25 mouse cellular contexts compared by ENCODE assay signal in the genomic region with DNA sequence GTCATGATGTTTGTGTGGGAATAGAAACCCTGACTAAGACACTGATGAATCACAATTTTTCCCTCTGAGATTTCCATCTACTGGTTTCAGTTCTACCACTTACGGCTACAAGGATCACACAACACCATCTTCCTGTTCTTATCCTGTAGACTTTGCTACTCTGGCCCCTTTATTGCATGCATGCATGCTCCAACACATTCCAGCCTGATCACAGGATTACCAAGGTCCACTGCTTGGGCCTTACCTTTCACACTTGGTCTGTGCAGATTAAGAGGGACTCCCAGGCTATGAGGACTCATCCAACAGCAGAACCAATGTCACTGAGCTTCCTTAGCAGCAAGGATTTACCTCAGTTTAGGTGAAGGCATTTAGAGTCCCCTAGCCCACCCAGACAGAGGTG. TPM values are rescaled to one million over a fixed set of nuclear protein-coding genes. Genes with fewer than 3 reads are reported as not detected.
DNase-seq lines count a peak whose midpoint lies in the region; ATAC-seq and TF ChIP-seq lines count a peak whose summit lies in the region.
"Had no signal": no experiment of that assay in that cellular context is flagged by ENCODE, and none has a peak within 500 bp of the region (broad histone marks: within the 10 kb centered on the region; RNA-seq: fewer than 3 reads in every experiment).

No protein-coding gene starts in this region.

- peak; percentile 43; the same call in 1 of the 2 replicates for ATAC-seq in intestine, embryonic 15.5 days
- ATAC-seq in intestine, postnatal 0 days: peak; percentile 92
- ATAC-seq: forebrain, embryonic 14.5 days; forebrain, embryonic 16.5 days; Patski had no signal

- no peaks in the 10 kb centered on the region for H3K9me3 ChIP-seq in intestine, embryonic 15.5 days
- no peaks in the 10 kb centered on the region for H3K9me3 ChIP-seq in intestine, postnatal 0 days (ENCODE audit: control insufficient read depth)
- H3K9me3 ChIP-seq: embryonic facial prominence, embryonic 13.5 days; embryonic facial prominence, embryonic 15.5 days; forebrain, embryonic 10.5 days; forebrain, embryonic 12.5 days; G1E had no signal

- peak; percentile 6 for DNase-seq in thymus, postnatal 4 days
- DNase-seq in thymus, postnatal 10 days (ENCODE audit: low spot score in 2 of 2): no peak
- no peak for DNase-seq in embryo, embryonic 10 days (ENCODE audit: low spot score)
- no peak for DNase-seq in urinary bladder, postnatal 10 days (ENCODE audit: low spot score)
- DNase-seq: adrenal gland, adult 8-10 months; adrenal gland, postnatal 14 days; adrenal gland, postnatal 36 days; cerebellum, adult 11-12 months; cerebellum, adult 2 months; cerebellum, adult 9-10 months; cerebellum, postnatal 10 days; cerebellum, postnatal 25 days; embryo, embryonic 11 days had no signal

- WGBS in intestine, embryonic 15.5 days: 94% methylated on average over 1 of the region's 1 CpGs
- whole genome bisulfite sequencing in intestine, postnatal 0 days: 57% methylated on average over 1 of the region's 1 CpGs

- H3K4me2 ChIP-seq in intestine, embryonic 15.5 days (replicated peaks): no peak overlapping the region
- no peak overlapping the region for H3K4me2 ChIP-seq in intestine, postnatal 0 days (replicated peaks; ENCODE audit: low read depth)
- H3K4me2 ChIP-seq: embryonic facial prominence, embryonic 13.5 days; embryonic facial prominence, embryonic 15.5 days; forebrain, embryonic 12.5 days had no signal

- no peak overlapping the region for H3K9ac ChIP-seq in intestine, embryonic 15.5 days
- no peak overlapping the region for H3K9ac ChIP-seq in intestine, postnatal 0 days (ENCODE audit: low read depth, low read length)
- H3K9ac ChIP-seq: embryonic facial prominence, embryonic 13.5 days; embryonic facial prominence, embryonic 15.5 days; forebrain, embryonic 12.5 days had no signal

- H3K27ac ChIP-seq in intestine, embryonic 15.5 days: no peak overlapping the region
- H3K27ac ChIP-seq in intestine, postnatal 0 days (ENCODE audit: low read depth, low read length): no peak overlapping the region
- H3K27ac ChIP-seq: embryonic facial prominence, embryonic 13.5 days; embryonic facial prominence, embryonic 15.5 days; forebrain, embryonic 10.5 days; forebrain, embryonic 12.5 days had no signal

- no peaks in the 10 kb centered on the region for H3K4me1 ChIP-seq in intestine, embryonic 15.5 days (replicated peaks)
- H3K4me1 ChIP-seq in intestine, postnatal 0 days (replicated peaks; ENCODE audit: control insufficient read depth, insufficient read depth, low read length): no peaks in the 10 kb centered on the region
- H3K4me1 ChIP-seq: embryonic facial prominence, embryonic 13.5 days; embryonic facial prominence, embryonic 15.5 days; forebrain, embryonic 10.5 days had no signal

- H3K36me3 ChIP-seq in intestine, embryonic 15.5 days: no peaks in the 10 kb centered on the region
- H3K36me3 ChIP-seq in intestine, postnatal 0 days (ENCODE audit: control insufficient read depth, insufficient read depth): no peaks in the 10 kb centered on the region
- H3K36me3 ChIP-seq: embryonic facial prominence, embryonic 13.5 days; embryonic facial prominence, embryonic 15.5 days; forebrain, embryonic 10.5 days; forebrain, embryonic 12.5 days; G1E had no signal

- H3K27me3 ChIP-seq in intestine, embryonic 15.5 days (replicated peaks): no peaks in the 10 kb centered on the region
- no peaks in the 10 kb centered on the region for H3K27me3 ChIP-seq in intestine, postnatal 0 days (replicated peaks; ENCODE audit: control insufficient read depth, insufficient read depth, low read length)
- H3K27me3 ChIP-seq: embryonic facial prominence, embryonic 13.5 days; embryonic facial prominence, embryonic 15.5 days; forebrain, embryonic 12.5 days; Patski had no signal

- H3K4me3 ChIP-seq in intestine, embryonic 15.5 days (replicated peaks): no peak overlapping the region
- H3K4me3 ChIP-seq in intestine, postnatal 0 days (ENCODE audit: low read depth, low read length): no peak overlapping the region
- H3K4me3 ChIP-seq: embryonic facial prominence, embryonic 13.5 days; embryonic facial prominence, embryonic 15.5 days; erythroblast, embryonic 14.5 days; forebrain, embryonic 10.5 days; forebrain, embryonic 12.5 days had no signal

- TF ChIP-seq CTCF in intestine, postnatal 0 days (IDR thresholded peaks at IDR 0.05; ENCODE audit: low read depth): no peak

RNA-seq across cellular contexts. Expression of a gene that starts 25.2 kb away (rescaled TPM):
- 0.08 and 0.09 TPM in 2 replicates for polyA plus RNA-seq in intestine, embryonic 15.5 days (2015; fragmentation: Nextera tagmentation; extraction: Ambion mirVana)
- 0.05 and 0.07 TPM in 2 replicates for polyA plus RNA-seq in intestine, postnatal 0 days (2015; fragmentation: Nextera tagmentation; extraction: Ambion mirVana)
- polyA plus RNA-seq: C2C12; forebrain, embryonic 10.5 days; G1E had no signal

RNA-seq across cellular contexts. Expression of a gene that starts 39.7 kb away (rescaled TPM):
- polyA plus RNA-seq in intestine, embryonic 15.5 days (2015; fragmentation: Nextera tagmentation; extraction: Ambion mirVana): 0.96 and 1.2 TPM in 2 replicates
- 0.13 and 0.29 TPM in 2 replicates for polyA plus RNA-seq in intestine, postnatal 0 days (2015; fragmentation: Nextera tagmentation; extraction: Ambion mirVana)
- polyA plus RNA-seq: erythroblast, embryonic 14.5 days; G1E; Patski had no signal
